Mouse (Mus musculus) ES-E14 (cell line): ENCODE measurements at regions not wholly inside any gene's neighbourhood (a gene's known extent, or its start where the extent isn't known, plus 50 kb on each side); places are given as distances from the start of the nearest gene placed in this dataset.

Experiments used
- DNase-seq: peaks from one replicate; pipeline ENCODE4 v3.0.0-alpha.2; 2013; ENCODE audit warnings: low read depth, low spot score
- H3K27ac ChIP-seq: 2 replicates; pipeline ENCODE4 v1.5.1; 2012; ENCODE audit warnings: low read depth, mild to moderate bottlenecking, low read length, moderate library complexity, mixed read lengths; ENCODE audit not compliant: poor library complexity, insufficient read depth, severe bottlenecking
- H3K36me3 ChIP-seq: 2 replicates; pipeline ENCODE4 v1.6.1; 2012; ENCODE audit warnings: mild to moderate bottlenecking, low read length, moderate library complexity, mixed read lengths; ENCODE audit not compliant: control insufficient read depth, poor library complexity, insufficient read depth, severe bottlenecking
- H3K4me1 ChIP-seq, 2 experiments: fragments of 150-350 bp in 1 of 2; sonication (generic) in 1 of 2; 2 replicates each; pipeline ENCODE4 v1.6.1; 2012; ENCODE audit warnings: low read length in 2 of 2, mild to moderate bottlenecking in 1 of 2, mixed read lengths in 1 of 2; ENCODE audit not compliant: control insufficient read depth in 2 of 2, insufficient read depth in 2 of 2, poor library complexity in 1 of 2
- H3K4me3 ChIP-seq, 2 experiments: fragments of 150-350 bp in 1 of 2; sonication (generic) in 1 of 2; 2 replicates each; pipeline ENCODE4 v1.5.1; 2012; ENCODE audit warnings: low read length in 2 of 2, low read depth in 1 of 2, mild to moderate bottlenecking in 1 of 2, mixed read lengths in 1 of 2; ENCODE audit not compliant: insufficient read depth in 1 of 2, poor library complexity in 1 of 2, severe bottlenecking in 1 of 2
- H3K9ac ChIP-seq: 2 replicates; pipeline ENCODE4 v1.6.1; 2012; ENCODE audit warnings: low read depth, mild to moderate bottlenecking, low read length, mixed read lengths; ENCODE audit not compliant: poor library complexity, insufficient read depth, severe bottlenecking
- H3K9me3 ChIP-seq: fragments of 150-350 bp; sonication (generic); 2 replicates; pipeline ENCODE4 v1.6.1; 2012; ENCODE audit warnings: low read depth, mild to moderate bottlenecking, low read length; ENCODE audit not compliant: control insufficient read depth, insufficient read depth
- CHD2 ChIP-seq: IDR thresholded peaks from 2 replicates; pipeline ENCODE4 v1.6.1; 2014; ENCODE audit warnings: mild to moderate bottlenecking, low read depth, low read length, inconsistent platforms
- HCFC1 ChIP-seq: IDR thresholded peaks from 2 replicates; pipeline ENCODE4 v1.6.1; 2012; ENCODE audit warnings: low read length, inconsistent platforms, borderline replicate concordance; ENCODE audit not compliant: insufficient read depth
- MAFK ChIP-seq: IDR thresholded peaks from 2 replicates; pipeline ENCODE4 v1.6.1; 2014; ENCODE audit warnings: mild to moderate bottlenecking, low read depth, low read length, inconsistent platforms; ENCODE audit not compliant: insufficient read depth
- ZC3H11A ChIP-seq: IDR thresholded peaks from 2 replicates; pipeline ENCODE4 v1.6.1; 2012; ENCODE audit warnings: low read depth, mild to moderate bottlenecking, inconsistent platforms, low read length, borderline replicate concordance
- ZNF384 ChIP-seq: IDR thresholded peaks from 2 replicates; pipeline ENCODE4 v1.6.1; 2012; ENCODE audit warnings: low read depth, low read length, inconsistent platforms
- in situ Hi-C, 2 experiments: fragments of 600-800 bp; cut with MboI; formaldehyde crosslinking; loops; one replicate each; pipeline ENCODE4 v1.15.1; 2025; ENCODE audit warnings: low sequenced_read_pairs in 2 of 2, inconsistent platforms in 1 of 2; ENCODE audit not compliant: unreplicated experiment in 2 of 2

DNA sequence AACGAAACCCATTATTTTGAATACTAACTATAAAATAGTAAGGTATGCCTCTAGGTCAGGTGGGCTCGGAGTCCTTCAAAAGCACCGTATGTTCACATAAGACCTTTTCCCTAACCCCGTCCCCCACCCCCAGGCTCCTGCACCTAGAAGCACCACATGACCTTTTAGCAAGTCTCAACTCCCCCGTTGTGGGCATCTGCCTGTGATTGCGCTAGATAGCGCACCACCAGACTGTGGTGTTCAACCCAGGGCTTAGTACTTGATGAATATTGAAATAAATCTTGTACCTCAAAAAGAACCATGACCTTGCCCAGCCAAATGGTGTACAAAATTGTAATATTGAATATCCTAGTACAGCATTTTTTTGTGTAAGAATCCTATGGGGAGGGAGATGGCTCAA lies 99.8 kb downstream of the Rpap3 start:
- no peak for DNase-seq
- in situ Hi-C loops = no loop called here
- Histone ChIP-seq H3K4me1 (peaks cover 6 to 7% of the 10 kb centered on the region in 2 experiments; a peak in 2 of 4 replicates), H3K9me3 (no peaks in the 10 kb centered on the region), H3K4me3 (no peak overlapping the region), H3K9ac (no peak overlapping the region), H3K36me3 (no peaks in the 10 kb centered on the region), H3K27ac (no peak overlapping the region)
- TF ChIP-seq ZC3H11A = no peak
- no peak for TF ChIP-seq MAFK

DNA sequence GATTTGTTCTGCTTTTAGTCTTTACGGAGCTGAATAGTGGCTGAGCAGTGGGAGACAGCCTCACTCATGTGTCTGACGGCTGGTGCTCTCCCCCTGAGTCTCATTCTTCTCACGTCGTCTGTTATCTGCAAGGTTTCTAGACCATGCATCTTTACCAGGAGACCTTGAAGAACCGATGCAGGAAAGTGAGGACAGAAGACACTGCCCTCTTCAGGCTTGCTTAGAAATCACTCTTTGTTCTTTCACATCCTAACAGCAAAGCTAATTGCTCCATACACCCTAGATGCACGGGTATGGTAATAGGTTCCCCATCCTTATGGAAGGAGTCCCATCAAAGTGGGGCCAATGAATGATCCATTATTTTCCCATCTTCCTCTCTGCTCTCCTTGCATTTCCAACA lies 102.1 kb downstream of the Rpap3 start:
- no peak for DNase-seq
- no peak overlapping the region for H3K9ac ChIP-seq

DNA sequence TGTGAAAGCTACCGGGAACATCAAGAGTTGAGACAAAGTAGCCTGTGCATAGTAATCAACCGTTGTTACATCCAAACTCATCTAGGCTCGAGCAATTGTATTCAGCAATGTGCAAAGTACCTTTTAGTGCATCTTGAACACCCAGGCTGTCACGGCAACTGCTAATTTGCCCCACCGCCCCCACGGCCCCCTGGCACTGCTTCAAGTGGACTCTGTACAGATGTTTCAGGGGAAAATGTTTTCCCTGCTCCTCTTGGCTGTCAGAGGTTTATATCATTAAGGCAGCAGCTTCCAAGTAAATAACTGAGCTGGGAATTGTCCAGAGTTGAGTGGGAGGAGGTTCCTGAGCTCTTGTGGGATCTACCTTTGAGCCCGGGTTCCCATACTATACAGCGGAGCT lies 107.4 kb downstream of the Rpap3 start:
- Histone ChIP-seq H3K4me1 (peaks cover 15 to 39% of the 10 kb centered on the region in 2 experiments), H3K27ac (no peak overlapping the region), H3K4me3 (no peak overlapping the region), H3K36me3 (no peaks in the 10 kb centered on the region), H3K9ac (no peak overlapping the region; the same call in 1 of the 2 replicates), H3K9me3 (no peaks in the 10 kb centered on the region)
- in situ Hi-C loops = no loop called here
- DNase-seq = no peak
- TF ChIP-seq CHD2 (no peak), ZC3H11A (no peak), ZNF384 (no peak), MAFK (no peak), HCFC1 (no peak)

More for the DNA sequence above, 102.1 kb downstream of the Rpap3 start:
- H3K4me1 ChIP-seq = peaks cover 7 to 8% of the 10 kb centered on the region in 2 experiments; a peak in 3 of 4 replicates
- in situ Hi-C loops = no loop called here
- H3K27ac ChIP-seq = no peak overlapping the region
- no peaks in the 10 kb centered on the region for H3K36me3 ChIP-seq
- H3K4me3 ChIP-seq = no peak overlapping the region
- no peaks in the 10 kb centered on the region for H3K9me3 ChIP-seq
- TF ChIP-seq HCFC1 (no peak), MAFK (no peak), ZC3H11A (0 out of 2 replicates have a peak, but pooled peaks have one; percentile 5)

DNA sequence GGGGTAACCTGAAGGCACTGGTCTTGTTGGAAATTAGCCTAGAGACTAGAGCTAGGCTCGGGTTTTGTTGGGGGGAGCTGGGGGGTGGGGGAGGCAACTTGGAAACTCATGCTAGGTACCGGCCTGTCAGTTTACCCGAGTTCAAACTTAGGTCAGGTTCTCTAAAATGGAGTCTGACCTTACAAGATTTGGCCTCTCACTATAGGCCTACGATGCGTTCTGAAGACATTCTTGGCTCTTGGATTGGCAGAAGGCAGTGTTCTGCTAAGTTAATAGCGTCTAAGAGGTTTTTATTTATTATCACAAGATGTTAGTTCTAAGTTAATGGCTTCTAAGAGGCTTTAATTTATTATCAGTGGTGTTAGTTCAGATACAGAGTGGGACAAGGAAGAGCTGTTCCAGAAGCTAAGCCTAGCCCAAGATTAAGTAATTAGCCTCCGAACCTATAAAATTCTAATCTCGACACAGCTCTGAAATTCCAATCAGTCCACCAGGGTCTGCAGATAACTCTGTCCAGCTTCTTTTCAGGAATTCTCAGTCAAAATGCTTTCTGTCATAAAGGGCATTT lies 109.0 kb downstream of the Rpap3 start:
- Histone ChIP-seq H3K36me3 (no peaks in the 10 kb centered on the region), H3K9me3 (no peaks in the 10 kb centered on the region), H3K9ac (no peak overlapping the region), H3K27ac (peak overlapping the region; percentile 100; the same call in 1 of the 2 replicates), H3K4me3 (no peak overlapping the region), H3K4me1 (peaks cover 25 to 46% of the 10 kb centered on the region in 2 experiments)
- in situ Hi-C loops = no loop called here
- TF ChIP-seq HCFC1 = no peak
- no peak for TF ChIP-seq ZNF384
- no peak for TF ChIP-seq ZC3H11A
- no peak for TF ChIP-seq CHD2
- no peak for TF ChIP-seq MAFK
- no peak for DNase-seq

DNA sequence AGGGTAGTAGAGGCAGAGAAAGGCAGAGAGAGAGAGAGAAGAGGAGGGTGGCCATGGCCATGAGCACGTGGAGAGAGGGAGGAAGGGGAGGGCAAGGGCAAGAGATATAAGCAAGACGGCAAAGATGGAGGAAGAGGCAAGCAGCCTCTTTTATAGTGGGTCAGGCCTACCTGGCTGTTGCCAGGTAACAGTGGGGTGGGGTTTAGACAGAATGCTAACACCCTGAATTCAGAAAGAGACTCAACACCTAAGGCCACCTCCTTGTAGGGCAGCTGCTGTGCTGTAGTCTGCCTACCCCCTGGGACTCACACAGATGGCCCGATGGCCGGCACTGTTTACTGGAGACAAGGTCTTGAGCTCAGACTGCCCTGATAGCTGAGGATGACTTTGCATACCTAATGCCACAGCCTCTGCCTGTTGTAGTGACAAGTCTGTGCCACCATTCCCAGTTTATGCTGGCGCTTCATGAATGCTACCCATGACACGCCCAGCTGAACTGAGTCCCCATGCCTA lies 110.3 kb downstream of the Rpap3 start:
- no peaks in the 10 kb centered on the region for H3K36me3 ChIP-seq
- peak overlapping the region; percentile 100 for H3K27ac ChIP-seq
- in situ Hi-C loops = no loop called here
- no peak overlapping the region for H3K4me3 ChIP-seq
- DNase-seq = no peak
- TF ChIP-seq CHD2 = no peak
- TF ChIP-seq ZNF384 = no peak
- TF ChIP-seq HCFC1 = no peak
- no peak for TF ChIP-seq ZC3H11A
- no peak for TF ChIP-seq MAFK
- H3K9ac ChIP-seq = peak overlapping the region; percentile 57
- no peaks in the 10 kb centered on the region for H3K9me3 ChIP-seq
- H3K4me1 ChIP-seq = peaks cover 34 to 57% of the 10 kb centered on the region in 2 experiments
